Mouse (Mus musculus) right cerebral cortex, postnatal 36 days (tissue): ENCODE data around the gene BC029722.
A peak's percentile ranks its signal among the peaks of the same experiment; 100 is the strongest.
"Not testable (repeated sequence)": the region's sequence is repeated elsewhere in the genome, so short reads cannot be mapped to it uniquely, and the experiment has no call there.

Experiments
- DNase-seq, 2 experiments: peaks; one replicate each; pipeline ENCODE4 v3.0.0; 2022; ENCODE audit warnings: low spot score in 2 of 2, mixed read lengths in 1 of 2

The BC029722 gene

DNA sequence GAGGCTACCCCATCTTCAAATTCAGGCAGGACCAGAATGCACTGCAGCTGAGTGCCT is at the start of gene BC029722:
Gene BC029722 (minus strand): TSS at position 35 of the 57 bp plus-strand sequence.
- DNase-seq: no peak

DNA sequence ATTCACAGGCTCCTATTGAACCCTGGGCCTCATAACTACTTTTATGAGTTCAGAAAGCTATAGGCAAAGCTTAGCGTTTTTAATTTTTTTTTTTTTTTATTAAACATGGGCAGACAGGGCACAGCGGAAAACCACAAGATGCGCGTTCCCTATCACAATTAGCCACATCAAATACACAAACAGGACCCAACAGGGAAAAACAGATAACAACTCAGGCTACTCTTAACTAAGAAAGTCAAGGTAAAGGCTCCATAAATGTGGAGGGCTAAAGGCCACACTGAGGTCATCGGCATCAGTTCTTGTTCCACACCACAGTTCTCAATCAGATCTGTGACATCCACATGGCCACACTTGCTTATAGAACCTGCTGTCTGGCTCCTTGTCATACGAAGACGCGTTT is 49.1 kb upstream of the BC029722 start:
- no peak for DNase-seq

- no peak for DNase-seq
These were observed 44.2 kb upstream of the BC029722 start for GRCm38 (mm10) chr2:155863301-155863867.

GRCm38 (mm10) chr2:155862573-155863300 is 43.5 kb upstream of the BC029722 start:
- DNase-seq: peak in 1 of 2 experiments; percentile 9

DNA sequence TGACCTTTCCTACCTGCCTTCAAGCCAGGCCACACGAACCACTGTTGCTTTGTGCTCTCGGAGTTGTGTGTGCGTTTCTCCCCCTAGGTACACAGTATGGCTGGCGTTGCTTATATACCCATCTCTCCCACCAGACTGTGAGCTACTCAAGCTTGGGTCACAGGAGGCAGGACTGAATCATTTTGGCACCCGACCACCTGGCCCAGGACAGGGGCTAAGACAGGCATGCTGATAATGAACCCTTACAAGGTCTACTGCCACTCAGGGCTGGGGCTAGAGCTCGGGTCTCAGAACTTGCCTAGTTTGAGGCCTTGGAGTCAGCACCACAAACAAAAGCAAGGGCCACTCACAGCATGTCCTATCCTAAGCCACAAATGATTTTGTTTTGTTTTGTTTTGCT is 42.4 kb upstream of the BC029722 start:
- no peak for DNase-seq

GRCm38 (mm10) chr2:155860102-155860501 is 40.9 kb upstream of the BC029722 start:
- DNase-seq: no peak

- no peak for DNase-seq
These were observed 33.3 kb upstream of the BC029722 start for GRCm38 (mm10) chr2:155852536-155852935.

- DNase-seq: no peak
These were observed 30.9 kb upstream of the BC029722 start for GRCm38 (mm10) chr2:155850120-155850519.

- DNase-seq: no peak
These were observed 30.2 kb upstream of the BC029722 start for GRCm38 (mm10) chr2:155849464-155849863.

- DNase-seq: peak; percentile 45 to 67
These were observed 29.1 kb upstream of the BC029722 start for GRCm38 (mm10) chr2:155848291-155848690.

DNA sequence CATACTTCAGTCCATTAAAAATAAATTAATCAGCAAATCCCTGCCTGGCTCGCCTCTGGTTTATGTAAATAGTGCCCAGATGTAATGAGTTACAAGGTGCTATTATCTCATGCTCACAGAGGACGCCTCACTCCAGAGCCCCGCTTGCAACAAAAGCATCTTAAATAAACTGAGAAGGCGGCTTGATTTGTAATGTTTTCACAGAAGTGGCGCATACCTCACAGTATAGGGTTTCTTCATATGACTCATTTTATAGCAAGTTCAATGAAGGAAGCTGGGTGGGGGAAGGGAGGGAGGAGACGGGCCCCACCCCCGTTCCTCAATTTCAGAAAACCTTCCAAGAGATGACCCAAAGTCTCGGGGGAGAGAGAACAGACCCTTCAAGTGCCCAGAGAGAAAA is 27.7 kb upstream of the BC029722 start:
- DNase-seq: no peak

GRCm38 (mm10) chr2:155838961-155839360 is 19.7 kb upstream of the BC029722 start:
- DNase-seq: no peak

DNA sequence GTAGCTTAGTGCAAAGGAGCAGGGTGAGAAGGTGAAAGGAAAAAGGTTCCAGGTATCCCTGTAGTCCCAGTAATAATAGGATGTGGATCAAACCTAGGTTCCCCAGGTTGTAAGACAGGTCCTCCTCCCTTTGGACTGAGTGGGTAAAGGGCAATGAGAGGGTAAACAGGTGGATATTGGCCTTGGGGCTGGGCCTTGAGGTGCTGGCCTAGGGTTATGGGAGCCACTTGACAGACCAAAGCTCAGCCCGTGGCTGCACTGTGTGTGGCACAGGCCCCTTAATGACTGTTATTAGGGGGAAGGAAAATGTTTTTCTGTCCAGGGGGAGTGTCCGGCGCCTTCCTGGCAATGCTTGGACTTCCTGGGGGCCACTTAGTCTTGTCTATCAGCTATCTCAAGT is 18.7 kb upstream of the BC029722 start:
- no peak for DNase-seq

- DNase-seq: no peak
These were observed 15.5 kb upstream of the BC029722 start, which contains the start of gene Fam83c for GRCm38 (mm10) chr2:155834732-155835131. Gene Fam83c (minus strand): TSS chr2:155834854.

GRCm38 (mm10) chr2:155832087-155832486 is 12.9 kb upstream of the BC029722 start:
- DNase-seq: not testable (repeated sequence)

DNA sequence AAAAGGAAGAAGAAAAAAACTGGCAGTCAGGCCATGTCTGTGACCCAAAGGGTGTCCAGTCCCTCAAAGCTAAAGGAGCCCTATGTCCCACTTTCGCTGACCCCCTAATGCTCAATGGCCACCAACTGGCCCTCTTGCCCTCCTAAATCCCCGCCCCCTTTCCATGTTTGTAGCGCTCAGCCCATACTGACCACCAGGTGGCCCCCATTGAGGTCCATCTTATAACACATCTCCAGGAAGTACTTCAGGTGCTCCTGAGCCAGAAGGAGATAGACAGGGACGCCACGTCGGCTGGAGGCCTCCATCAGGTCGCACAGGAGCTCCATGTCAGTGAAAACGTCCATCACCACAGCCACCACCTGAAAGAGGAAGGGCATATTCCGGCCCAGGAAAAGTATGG is 12.1 kb upstream of the BC029722 start:
- no peak for DNase-seq

DNA sequence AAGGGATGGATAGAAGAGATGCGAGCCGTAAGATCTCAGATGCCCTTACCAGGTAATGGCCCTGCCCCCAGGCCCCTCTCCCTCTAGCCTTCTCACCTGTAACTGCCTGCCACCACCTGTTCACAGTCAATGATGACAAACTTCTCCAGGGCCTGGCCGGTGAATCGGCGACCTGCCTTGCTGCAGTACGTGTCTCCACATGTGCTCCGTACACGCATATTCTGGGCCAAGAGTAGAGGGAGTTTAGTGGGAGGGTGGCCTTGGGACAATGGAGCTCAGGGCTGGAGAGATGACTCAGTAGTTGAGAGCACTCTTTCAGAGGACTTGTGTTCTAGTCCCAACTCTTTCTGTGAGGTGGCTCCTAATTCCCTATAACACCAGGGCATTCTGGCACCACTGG is 11.6 kb upstream of the BC029722 start:
- no peak for DNase-seq

DNA sequence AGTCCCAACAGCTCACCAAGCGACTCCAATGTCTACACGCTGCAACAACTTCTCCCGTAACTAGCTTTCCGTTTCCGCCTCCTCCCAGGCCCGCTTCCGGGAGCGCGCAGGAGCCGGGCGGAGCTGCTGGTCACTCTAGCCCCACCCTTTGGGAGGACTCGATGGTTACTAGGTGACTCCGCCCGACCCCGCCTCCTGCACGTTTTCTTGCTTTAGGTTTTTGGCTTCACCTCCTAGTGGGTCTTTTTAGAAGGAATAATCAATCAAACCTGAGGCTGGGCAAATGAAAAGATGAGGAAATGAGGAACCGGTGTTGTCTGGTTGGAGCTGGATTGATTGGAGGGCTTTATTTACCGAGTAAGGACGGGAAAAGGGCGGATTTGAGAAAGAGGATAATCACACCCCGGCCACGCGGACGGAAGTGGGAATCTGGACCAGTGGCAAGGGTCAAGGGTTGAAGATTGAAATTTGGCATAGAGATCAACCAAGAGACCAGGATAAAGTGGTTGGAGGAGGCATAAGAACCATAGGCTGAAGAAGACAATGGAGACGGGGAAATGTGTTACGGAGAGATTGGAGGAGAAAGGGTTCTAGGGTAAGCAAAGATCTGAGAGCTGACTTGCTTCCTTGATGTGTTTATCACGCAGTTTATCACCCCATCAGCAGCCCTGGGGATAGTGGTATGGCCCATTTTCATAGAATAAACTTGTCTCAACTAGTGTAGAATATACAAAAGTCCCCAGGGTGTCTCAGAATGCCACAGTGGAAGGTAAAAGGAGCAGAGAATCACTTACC is 7.6 kb upstream of the BC029722 start, which contains the start of gene Eif6:
Gene Eif6 (minus strand): TSS at position 296 of the 795 bp plus-strand sequence.
- DNase-seq: peak; percentile 78 to 80

DNA sequence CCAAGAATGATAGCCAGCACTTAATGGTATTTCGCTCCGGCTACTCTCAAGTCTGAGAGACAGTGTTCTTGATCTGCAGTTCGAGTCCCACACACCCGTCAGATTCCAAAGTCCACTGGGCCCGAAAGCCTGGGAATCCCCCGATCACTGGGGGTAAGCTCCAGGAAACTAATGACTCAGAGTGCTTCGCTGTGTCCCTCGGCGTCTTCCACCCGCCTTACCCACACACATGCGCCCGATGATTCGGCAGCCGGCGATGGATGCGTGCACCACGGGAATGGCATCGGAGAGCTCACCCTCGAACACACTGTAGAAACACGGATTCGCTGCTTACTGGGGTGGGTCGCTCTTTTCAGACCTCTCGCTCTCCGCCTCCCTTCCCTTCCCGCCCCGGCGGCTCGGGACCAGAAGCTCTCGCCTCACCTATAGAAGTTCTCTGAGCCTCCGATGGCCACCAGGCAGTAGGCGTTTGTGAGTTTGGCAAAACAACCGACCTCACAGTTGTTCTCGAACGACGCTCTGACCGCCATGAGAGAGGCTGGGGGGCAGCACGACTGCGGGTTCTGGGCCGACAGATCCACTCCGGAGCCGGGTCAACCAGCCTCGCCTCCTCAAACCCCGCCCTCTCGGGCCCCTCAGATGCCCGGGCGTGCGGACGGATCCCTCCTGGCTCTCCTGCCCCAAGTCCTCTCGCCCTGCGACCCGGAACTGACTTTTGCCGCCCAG is 6.8 kb upstream of the BC029722 start:
- no peak for DNase-seq

DNA sequence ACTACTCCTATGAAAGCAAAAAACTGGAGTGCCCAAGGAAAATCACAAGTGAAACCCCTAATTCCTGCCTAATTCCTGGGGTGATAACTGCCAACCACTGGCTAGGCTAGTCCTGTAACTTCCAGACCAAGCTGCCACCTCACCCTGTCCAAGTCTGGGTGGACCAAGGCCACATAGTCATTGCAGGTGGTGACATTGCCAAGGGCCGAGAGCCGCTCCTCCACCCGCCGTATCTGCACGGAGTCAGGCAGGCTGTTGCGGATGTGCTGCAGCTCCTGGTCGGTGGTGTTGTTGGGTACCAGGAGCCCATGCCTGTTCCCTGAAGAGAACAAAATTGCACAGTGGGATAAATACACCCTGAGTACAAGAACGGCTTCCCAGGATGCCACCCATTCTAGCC is 4.5 kb upstream of the BC029722 start:
- no peak for DNase-seq

DNA sequence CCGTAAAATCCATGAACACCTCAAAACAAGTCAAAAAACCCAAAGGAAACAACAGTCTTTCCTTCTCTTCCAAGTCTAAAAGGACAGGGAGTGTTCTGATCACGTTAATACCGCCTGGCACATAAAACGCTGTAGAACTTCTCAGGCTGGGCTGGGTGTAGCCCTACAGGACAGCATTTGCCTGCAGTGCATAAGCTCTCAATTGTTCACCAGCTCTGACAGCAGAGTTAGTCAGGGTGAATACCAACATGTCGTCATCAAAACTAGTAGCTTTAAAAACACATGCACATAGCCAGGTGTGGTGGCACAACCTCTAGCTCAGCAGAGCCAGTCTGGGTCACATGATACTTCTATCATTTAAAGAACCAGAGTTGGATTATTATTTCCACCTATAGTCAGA is 1.6 kb upstream of the BC029722 start:
- DNase-seq: no peak

GRCm38 (mm10) chr2:155819449-155820251 is 424 bp upstream of the BC029722 start:
- no peak for DNase-seq
